Mouse (Mus musculus) embryo, embryonic 11.5 days (tissue): ENCODE results near the gene Olfr356.

Source experiments
- DNase-seq: peaks from one replicate; pipeline ENCODE4 v3.0.0-alpha.2; 2012; ENCODE audit warnings: low read depth, low spot score

The Olfr356 gene

GRCm38 (mm10) chr2:36936821-36937220 lies at the start of gene Olfr356:
Gene Olfr356, plus strand, starts transcription at chr2:36937121.
- no peak for DNase-seq

GRCm38 (mm10) chr2:36892836-36893235 lies 44.1 kb upstream of the Olfr356 start, which contains the start of gene Olfr353:
Gene Olfr353, minus strand, starts transcription at chr2:36892936.
- DNase-seq, result no peak

GRCm38 (mm10) chr2:36897114-36897513 lies 39.8 kb upstream of the Olfr356 start:
- no peak for DNase-seq

- no peak for DNase-seq
These were observed 31.5 kb upstream of the Olfr356 start, which contains the start of gene Olfr354 for GRCm38 (mm10) chr2:36905380-36905779. Gene Olfr354, plus strand, starts transcription at chr2:36905680.

GRCm38 (mm10) chr2:36928797-36929196 lies 8.1 kb upstream of the Olfr356 start, which contains the start of gene Olfr355:
Gene Olfr355, minus strand, starts transcription at chr2:36928897.
- DNase-seq, result no peak
